Mouse (Mus musculus) kidney, postnatal 36 days (tissue): ENCODE measurements at regions not wholly inside any gene's neighbourhood (a gene's known extent, or its start where the extent isn't known, plus 50 kb on each side); places are given as distances from the start of the nearest gene placed in this dataset.

Experiments
- DNase-seq, 2 experiments: peaks; one replicate each; pipeline ENCODE4 v3.0.0; 2021 to 2022; ENCODE audit warnings: mixed read lengths in 2 of 2

- DNase-seq, result no peak
Measured at GRCm38 (mm10) chr12:54577235-54577634, 79.1 kb downstream of the Sptssa start.

DNA sequence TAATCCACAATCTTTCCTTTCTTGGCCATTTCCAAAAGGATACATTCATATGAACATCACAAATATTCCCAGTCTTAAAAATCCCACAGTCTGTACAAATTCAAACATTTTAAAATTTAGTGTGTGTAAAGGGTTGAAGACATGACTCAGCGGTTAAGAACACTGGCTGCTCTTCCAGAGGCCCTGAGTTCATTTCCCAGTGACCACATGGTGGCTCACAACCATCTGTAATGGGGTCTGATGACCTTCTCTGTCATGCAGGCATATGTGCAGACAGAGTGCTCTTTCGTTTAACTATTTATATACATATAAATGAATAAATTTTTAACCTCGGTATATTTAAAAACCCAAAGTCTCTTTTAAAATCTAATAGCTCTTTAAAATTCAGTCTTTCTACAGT, 79.6 kb downstream of the Sptssa start:
- peak in 1 of 2 experiments; percentile 18 for DNase-seq

GRCm38 (mm10) chr12:54572866-54573265, 83.5 kb downstream of the Sptssa start:
- DNase-seq, result no peak

GRCm38 (mm10) chr12:54568078-54568931, 88.1 kb downstream of the Sptssa start:
- no peak for DNase-seq

- DNase-seq, result no peak
Measured at GRCm38 (mm10) chr12:54567426-54567790, 89.0 kb downstream of the Sptssa start.

DNA sequence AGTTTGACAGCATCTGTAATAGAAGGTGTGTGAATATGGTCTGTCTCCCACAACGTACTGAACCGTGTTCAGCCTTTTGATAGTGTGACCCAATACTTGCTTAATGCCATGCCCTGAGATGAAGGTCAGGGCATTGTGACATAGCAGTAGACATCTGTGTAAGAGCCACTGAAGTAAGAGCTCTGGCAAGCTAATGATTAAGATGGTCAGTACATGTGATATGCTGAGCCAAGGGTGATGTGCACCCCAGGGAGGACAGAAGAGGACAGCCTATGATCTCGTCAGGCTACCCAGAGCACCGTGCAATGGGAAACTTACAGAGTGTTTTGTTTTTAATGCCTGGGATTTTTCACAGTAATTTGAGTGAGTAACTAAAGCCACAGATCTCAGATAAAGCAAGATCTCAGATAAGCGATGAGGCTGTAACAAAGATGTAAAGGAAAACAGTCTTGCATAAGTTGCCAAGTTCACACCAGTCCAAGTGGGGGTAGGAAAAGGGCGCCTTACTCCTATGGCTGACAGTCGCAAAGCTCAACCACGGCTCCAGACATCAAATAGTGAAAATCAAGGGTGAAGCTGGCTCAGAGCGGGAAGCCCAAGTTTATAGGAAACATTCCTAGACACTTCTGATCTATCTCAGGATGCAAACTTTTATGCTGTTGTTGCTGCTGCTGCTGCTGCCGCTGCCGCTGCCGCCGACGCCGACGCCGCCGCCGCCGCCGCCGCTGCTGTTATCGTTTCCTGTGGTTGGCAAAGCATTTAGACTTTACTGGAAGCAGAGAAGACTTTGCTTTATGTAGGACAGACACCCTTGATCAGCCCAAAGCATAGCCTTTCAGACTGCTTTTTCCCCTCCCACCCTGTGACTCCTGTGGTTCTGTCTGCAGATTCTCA, 89.6 kb downstream of the Sptssa start:
- DNase-seq, result no peak

GRCm38 (mm10) chr12:54561981-54562380, 94.4 kb downstream of the Sptssa start:
- no peak for DNase-seq

- peak; percentile 21 to 35 for DNase-seq
Measured at GRCm38 (mm10) chr12:54558106-54558505, 98.3 kb downstream of the Sptssa start.

DNA sequence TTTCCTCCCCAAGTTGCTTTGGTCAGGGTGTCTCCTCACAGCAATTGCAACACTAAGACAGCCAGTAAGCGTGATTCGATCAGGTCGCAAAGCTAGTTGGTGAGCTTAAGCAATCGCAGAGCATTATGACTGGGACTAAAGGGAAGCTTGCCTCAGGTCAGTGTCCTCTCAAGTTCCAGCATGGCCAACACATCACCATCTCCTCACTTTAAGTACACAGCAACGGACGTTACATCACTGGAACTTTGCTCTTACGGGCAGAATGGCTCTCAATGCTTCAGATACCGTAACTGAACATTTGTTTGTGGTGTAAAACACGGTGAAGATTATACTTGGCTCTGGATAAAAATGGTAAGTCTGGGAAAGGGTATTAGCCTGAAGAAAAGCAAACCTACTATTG, 106.7 kb downstream of the Sptssa start:
- DNase-seq, result no peak

DNA sequence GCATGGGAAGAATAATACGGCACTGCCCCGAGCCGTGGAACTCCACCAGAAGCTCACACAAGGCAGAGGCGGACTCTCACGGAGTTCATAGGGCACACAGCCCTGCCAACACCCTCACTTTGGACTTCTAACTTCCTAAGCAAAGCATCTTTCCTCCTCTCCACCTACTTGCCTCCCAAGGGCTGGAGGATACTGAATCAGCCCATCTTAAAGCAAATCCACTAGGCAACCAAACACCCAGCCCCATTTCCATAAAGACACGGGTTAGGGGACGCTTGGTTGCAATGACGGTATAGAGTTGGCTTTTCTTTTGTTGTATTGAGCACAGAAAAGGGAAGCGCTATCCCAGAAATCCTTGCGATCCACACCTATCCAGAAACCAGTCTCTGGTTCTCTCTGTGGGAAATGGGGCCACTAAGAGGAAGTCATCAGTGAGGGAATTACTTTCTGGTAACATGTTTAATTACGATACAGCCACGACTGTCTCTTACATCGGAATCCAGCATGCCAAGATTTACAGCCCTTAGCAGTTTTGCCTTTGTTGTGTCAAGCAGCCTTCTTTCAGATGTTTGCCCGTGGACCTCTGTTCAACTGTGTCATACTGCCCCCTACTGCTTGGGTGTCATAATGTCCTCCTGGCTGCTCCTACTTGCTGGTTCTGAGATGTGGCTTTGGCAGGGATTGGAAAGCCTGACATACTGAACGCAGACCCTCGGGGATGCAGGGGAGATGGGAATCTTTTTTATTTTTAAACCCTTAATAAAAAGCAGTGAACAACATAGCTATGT, 110.4 kb downstream of the Sptssa start:
- peak; percentile 54 to 81 for DNase-seq

DNA sequence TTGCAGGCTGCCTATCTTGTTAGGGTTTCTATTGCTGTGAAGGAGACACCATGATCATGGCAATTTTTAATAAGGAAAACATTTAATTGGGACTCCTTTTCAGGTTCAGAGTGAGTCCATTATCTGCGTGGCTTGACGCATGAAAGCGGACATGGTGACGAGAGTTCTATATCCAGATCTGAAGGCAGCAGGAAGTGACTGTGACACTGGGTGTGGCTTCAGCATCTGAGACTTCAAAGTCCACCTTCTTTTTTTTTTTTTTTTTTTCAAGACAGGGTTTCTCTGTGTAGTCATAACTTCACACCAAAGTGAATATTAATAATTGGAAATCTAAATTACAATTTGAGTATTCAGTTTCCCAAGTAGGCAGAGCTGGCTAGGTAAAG, 118.1 kb downstream of the Sptssa start:
- DNase-seq, result no peak

GRCm38 (mm10) chr12:54537690-54538319, 118.6 kb downstream of the Sptssa start:
- no peak for DNase-seq

- no peak for DNase-seq
Measured at GRCm38 (mm10) chr12:54537022-54537421, 119.4 kb downstream of the Sptssa start.

GRCm38 (mm10) chr12:54535556-54536516, 120.5 kb downstream of the Sptssa start:
- no peak for DNase-seq

- DNase-seq, result no peak
Measured at GRCm38 (mm10) chr12:54534910-54535309, 121.5 kb downstream of the Sptssa start.

DNA sequence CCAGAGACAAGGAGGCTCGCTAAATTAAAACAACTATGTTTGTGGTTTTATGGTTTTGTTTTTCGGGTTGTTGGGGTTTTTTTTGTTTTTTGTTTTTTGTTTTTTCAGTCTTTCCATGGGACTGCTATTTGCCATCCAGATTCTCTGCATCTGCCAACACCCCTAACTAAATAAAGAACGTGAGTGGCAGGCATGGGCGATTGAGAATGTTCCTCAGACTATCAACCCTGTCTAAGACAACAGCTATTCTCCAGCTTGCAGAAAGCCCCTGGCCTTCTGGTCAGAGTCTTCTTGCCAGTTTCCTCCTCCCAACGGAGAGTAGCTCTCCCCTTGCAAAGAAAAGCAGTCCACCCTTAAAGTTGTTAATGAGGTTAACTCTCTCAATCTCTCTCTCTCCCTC, 123.2 kb downstream of the Sptssa start:
- no peak for DNase-seq

- no peak for DNase-seq
Measured at GRCm38 (mm10) chr12:54532062-54532461, 124.3 kb downstream of the Sptssa start.

GRCm38 (mm10) chr12:54528046-54528445, 128.3 kb downstream of the Sptssa start:
- peak in 1 of 2 experiments; percentile 15 for DNase-seq

- no peak for DNase-seq
Measured at GRCm38 (mm10) chr12:54527577-54527976, 128.8 kb downstream of the Sptssa start.

DNA sequence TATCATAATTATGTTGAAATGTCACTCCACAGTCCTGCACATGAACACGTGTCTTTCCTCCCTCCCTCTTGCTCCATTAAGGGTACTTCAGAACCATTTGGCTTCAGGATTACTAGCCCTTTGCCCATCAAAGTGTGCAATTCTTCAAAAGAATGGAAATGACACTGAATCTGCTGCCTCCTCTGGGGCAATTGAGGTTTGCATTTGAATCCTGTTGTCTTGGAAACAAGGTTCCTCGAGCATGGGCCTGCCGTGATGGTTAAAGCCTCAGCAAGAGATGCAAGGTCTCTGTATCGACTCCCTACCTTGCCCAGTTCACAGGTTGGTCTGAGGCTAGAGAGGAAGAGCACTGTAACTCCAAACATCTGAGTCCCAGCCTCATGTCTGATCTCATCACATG, 136.0 kb downstream of the Sptssa start:
- DNase-seq, result no peak

DNA sequence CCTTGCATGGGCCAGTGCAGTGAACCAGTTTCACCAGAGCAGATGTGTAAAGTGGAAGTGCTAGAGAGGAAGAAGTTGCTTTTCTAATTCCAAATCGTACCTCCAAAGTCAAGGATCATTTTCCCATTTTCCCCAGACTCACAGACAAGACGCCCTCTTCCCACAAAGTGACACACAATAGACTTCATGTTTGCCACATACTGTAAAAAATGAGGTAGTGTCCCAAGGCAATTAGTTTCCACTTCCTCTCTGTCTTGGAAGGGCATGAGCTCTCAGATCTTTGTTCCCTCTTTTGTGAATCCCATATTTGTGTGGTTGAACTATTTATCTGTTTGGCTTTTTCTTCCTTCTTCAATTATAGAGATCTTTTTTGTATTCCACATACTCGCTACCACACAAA, 137.0 kb downstream of the Sptssa start:
- DNase-seq, result no peak
